Mouse (Mus musculus) heart, adult 18-20 months (tissue): ENCODE data around the gene Map1lc3b. TPM values are rescaled to one million over a fixed set of nuclear protein-coding genes. Genes with fewer than 3 reads are reported as not detected.
"Not testable (repeated sequence)": the region's sequence is repeated elsewhere in the genome, so short reads cannot be mapped to it uniquely, and the experiment has no call there.

ENCODE experiments used
- DNase-seq, 2 experiments: peaks; one replicate each; pipeline ENCODE4 v3.0.0; 2021 to 2022; ENCODE audit warnings: mixed read lengths in 1 of 2
- total RNA-seq, 2 experiments: library from RNA; stranded (reverse); gene quantifications; 2 replicates each; pipeline ENCODE4 v1.2.3; 2021

The Map1lc3b gene
- total RNA-seq, 2 experiments from 2014 or later, result 238 to 264 TPM

DNA sequence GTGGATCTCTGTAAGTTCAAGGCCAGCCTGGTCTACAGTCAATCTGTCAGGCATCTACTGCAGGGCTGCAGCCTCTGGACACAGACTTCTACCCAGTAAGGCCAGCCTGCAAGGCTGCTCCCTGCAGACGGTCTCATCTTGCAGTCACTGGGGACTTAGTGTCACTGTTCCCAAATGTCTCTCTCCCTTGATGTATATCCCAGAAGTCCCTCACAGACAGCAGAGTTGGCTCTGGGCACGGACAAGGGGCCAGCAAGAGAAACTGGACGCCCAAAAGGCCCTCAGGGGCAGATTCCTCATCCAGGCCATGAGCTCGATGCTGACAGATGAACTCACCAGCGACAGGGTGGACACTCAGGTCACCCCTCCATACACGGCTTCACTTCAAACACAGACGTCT is 18.0 kb upstream of the Map1lc3b start:
- DNase-seq, result no peak

GRCm38 (mm10) chr8:121573275-121573674 is 16.9 kb upstream of the Map1lc3b start:
- DNase-seq, result peak; percentile 82

- DNase-seq, result no peak
These were observed 14.5 kb upstream of the Map1lc3b start for GRCm38 (mm10) chr8:121575661-121576060.

GRCm38 (mm10) chr8:121577751-121578675 is 12.1 kb upstream of the Map1lc3b start:
- no peak for DNase-seq

DNA sequence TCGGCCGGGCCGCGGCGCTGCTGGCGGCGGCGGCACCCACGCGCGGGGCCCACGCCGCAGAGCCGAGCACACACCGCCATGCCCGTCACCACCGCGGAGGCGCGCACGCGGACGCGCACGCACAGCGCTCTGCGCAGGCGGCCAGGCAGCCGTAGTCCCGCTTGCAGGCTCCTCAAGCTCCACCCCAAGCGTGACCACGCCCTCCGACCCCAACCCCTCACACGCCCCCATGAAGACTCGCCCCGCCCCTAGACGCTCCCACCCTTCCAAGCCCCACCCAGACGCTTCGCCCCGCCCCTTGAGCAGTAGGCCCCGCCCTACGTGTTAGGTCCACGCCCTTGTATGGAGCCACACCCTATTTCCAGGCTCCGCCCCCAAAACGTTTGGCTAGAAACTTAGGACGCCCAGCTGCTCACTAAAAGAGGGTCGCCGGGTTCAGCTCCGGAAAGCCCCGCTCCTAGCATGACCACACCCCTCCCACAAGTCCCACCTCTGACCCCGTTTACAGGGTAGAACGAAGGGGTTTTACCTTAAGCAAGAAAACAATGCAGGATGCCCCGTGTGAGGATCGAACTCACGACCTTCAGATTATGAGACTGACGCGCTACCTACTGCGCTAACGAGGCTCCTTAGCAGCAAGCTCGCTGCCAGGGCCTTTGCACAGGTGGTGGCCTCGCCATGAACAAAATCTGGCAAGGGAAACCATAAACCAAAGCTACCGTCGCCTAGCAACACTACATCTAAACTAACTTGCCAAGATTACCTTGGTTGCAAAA is 11.3 kb upstream of the Map1lc3b start, which contains the start of gene Fbxo31:
Fbxo31 (minus strand) TSS at position 131 of the 776 bp plus-strand sequence.
- peak; percentile 94 to 95 for DNase-seq

DNA sequence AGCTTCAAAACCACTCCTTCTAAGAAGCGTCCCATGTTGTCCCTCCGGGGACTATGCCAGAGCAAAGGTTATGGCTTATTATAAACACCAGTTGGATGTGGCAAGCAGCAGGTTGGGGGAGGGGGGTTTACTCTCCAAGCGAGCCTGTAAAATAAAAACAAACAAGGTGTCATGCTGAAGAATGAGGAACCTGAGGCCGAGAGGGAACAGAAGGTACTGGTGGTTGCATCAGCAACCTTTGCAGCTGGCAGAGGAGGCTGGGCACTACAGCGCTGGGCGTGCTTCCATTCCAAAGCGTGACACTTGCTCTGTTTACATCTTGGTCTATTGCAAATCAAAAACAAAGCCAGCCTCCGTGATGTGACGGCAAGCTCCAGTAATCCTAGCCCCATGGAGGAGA is 9.7 kb upstream of the Map1lc3b start:
- DNase-seq, result peak in 1 of 2 experiments; percentile 31

DNA sequence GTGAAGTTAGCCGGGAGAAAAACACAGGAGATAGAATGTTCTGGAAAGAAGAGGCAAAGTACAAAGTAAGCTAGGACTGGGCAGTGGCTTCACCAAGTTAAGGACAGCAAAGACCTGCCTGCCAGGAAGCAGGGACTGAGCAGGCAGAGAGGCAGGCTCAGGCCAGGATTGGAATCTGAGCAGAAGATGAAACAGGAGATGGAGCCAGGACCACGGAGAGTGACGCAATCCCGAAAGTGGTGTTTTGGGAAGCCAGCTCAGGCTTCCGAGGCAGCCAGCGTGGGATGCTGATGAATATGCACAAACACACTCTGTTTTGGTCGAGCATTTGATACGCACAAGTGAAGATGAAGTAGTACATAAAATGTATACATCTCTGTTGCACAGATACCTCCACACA is 6.5 kb upstream of the Map1lc3b start:
- peak; percentile 59 to 61 for DNase-seq

GRCm38 (mm10) chr8:121584730-121585129 is 5.4 kb upstream of the Map1lc3b start:
- DNase-seq, result no peak

DNA sequence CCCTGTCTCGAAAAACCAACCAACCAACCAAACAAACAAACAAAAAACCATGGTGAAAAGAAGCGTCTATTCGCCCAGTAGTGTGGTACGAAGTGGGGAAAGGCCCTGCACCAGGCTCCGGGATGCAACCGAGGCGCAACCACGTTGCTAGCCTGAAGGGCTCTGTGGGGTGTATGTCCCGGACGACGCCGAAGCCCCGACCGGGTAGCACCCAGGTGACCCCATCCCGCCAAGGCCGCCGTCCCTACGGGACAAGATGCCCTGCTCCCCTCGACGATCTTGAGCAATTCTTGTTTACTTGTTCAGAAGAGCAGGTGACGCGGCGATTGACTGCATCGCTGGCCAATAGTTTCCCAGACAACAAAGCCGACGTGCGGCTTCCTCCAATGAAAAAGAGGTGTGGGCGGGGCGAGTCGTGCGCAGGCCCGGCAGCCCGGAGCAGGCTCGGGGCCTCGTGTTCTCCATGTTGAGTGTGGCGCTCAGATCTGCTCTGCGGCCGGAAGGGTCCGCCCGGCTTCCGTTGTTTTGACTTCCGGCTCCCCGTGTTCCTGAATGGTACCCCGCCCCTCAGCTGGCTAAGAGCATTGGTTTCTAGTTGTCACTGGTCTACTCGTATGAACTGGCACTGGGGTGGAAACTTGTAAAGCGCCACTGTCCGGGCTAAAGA is 4.9 kb upstream of the Map1lc3b start:
- DNase-seq, result peak; percentile 100

DNA sequence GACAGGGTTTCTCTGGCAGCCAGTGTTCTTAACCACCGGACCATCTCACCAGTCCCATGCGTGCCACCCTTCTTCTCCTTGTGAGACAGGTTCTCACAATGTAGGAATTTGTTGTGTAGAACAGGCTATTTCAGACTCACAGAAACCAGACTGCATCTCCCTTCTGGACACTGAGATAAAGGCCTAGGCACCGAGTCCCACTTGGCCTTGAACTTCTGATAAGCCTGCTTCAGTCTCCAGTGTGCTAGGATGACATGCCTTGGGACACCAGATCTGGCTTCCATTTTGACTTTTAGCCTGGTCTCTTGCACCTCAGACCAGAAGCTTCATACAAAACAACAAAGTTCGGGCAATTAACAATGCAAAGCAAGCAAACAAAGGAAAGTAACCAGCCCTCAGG is 1.4 kb upstream of the Map1lc3b start:
- DNase-seq, result no peak

- no peak for DNase-seq
These were observed 895 bp upstream of the Map1lc3b start for GRCm38 (mm10) chr8:121589205-121589726.

DNA sequence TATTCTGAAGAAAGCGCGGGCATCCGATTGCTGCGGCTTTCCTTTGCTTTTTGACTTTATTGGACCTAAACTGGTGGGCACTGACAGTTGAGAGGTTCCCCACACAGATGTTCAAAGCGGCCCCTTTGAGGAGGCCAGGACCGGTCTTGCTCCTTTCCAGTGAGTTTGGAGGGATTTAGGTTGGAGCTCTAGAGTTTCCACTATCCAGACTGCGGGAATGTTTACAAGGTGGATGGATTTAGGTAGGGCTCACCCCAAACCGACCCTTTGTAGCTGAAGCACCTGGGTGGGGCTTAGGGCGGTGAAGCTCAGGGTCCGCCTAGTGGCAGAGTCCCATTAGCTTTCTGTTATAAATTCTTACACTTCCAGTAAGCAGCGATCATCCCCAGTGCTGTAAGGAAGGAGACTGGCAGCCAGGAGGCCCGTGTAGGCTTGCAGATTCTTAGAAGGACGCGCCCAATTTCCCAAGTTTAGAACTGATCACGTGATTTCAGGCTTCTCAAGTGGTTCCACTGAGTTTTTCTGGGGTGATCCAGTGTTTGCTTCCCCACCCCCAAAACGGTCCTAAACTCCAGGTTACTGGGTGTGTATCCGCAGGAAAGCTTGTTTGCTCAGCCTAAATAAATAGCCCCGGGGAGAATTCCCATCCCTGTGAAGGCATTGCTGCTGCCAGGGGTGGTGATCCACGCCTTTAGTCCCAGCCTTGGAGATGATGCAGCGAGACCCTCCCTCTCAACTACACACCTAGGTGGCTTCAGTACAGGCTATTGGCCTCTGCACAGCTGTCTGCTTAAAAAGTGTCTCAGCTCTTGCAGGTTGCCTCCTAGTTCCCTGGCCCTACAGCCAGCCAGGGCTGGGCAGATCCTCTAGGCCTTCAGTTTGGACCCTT is 1.3 kb downstream of the Map1lc3b start:
- DNase-seq, result peak; percentile 57 to 67

GRCm38 (mm10) chr8:121593293-121593692 is 3.1 kb downstream of the Map1lc3b start:
- peak in 1 of 2 experiments; percentile 9 for DNase-seq

GRCm38 (mm10) chr8:121593983-121594382 is 3.8 kb downstream of the Map1lc3b start:
- peak; percentile 52 to 82 for DNase-seq

DNA sequence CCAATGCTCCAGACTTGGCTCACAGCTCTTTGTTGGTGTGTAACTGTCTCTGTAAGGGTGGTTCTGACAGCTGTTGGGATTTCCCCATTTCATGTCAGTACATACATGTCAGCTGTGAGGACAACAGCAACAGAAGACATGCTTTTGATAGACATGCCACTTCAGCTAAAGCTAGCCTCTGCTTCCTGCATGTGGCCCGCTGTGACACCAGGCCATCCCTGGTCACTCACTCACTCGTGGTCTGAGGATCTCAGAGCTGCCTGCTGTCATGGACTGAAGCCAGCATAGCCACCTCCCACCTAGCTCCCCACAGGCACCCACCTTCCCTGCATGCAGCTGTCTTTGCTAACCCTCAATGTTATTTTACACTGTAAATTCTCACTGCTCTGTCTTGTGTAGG is 7.3 kb downstream of the Map1lc3b start:
- DNase-seq, result not testable (repeated sequence)

DNA sequence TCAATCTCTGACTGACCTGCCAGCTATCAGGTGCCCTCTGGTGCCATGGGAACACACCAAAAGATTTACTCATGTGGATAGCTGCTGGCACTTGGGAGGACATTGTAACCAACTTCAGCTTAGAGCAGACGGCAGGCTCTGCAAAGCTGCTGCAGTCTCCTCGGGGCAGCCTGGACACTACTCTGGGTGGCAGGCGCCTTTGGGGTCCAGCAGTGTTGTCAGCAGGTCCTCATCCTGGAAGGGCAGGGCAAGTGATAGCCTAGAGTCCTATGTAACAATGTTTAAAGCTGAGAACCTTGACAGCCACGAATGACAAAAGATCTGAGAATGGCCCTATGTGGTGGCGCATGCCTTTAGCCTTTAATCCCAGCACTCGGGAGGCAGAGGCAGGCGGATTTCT is 8.0 kb downstream of the Map1lc3b start:
- no peak for DNase-seq

GRCm38 (mm10) chr8:121598892-121599291 is 8.7 kb downstream of the Map1lc3b start:
- DNase-seq, result peak; percentile 85 to 86

GRCm38 (mm10) chr8:121599842-121600241 is 9.7 kb downstream of the Map1lc3b start:
- no peak for DNase-seq

GRCm38 (mm10) chr8:121602411-121602810 is 12.2 kb downstream of the Map1lc3b start:
- DNase-seq, result no peak

GRCm38 (mm10) chr8:121602860-121603259 is 12.7 kb downstream of the Map1lc3b start:
- peak; percentile 80 for DNase-seq

DNA sequence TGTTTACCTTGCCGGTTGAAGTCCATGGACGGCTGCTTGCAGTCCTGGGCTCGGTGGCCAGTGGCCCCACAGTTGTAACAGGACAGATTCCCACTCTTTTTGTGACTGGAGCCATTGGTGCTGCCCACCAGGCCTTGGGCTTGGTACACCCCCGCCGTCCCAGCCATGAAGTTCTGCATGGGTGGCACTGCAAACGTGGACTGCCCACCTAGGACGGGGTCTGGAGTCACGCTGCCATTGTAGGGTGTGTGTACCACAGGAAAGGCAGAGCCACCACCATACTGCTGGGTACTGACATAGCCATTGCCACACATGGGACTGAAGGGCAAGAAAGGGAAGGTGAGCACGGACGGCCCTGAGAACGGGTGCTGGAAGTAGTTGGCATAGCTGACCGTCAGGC is 13.6 kb downstream of the Map1lc3b start:
- no peak for DNase-seq
